In the genomic region with DNA sequence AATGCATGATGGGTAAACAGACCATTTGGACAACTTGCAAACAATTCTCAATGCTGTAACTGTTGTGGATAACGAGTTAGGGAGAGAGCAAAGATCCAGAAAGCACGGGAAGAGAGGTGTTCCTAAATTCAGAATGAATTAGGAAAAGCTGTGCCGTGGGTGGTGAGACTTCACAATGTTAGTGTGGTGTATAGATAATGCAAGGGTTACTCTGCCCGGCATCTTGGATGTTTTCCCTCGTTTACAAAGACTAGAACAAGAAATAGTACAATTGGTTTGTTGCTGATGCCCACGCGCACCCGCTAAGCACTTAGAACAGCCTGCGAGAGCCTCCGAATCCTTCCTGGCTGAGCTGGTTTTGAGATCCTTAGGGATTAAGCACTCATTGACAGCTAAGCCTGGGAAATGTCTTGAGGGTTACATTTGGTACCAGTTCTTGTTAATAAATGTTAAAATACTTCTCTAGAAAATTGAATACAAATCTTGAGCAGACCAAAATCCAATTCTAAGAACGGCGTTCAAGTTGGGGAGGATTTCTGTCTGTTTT, we compare ENCODE assay signal across 14 mouse cellular contexts.
DNase-seq lines count a peak whose midpoint lies in the region; ATAC-seq lines count a peak whose summit lies in the region.
"Had no signal": no experiment of that assay in that cellular context is flagged by ENCODE, and none has a peak within 500 bp of the region (broad histone marks: within the 10 kb centered on the region; RNA-seq: fewer than 3 reads in every experiment).

No protein-coding gene starts in this region.

- peaks cover 9% of the 10 kb centered on the region for H3K27me3 ChIP-seq in forebrain, embryonic 12.5 days
- peaks cover 45% of the 10 kb centered on the region for H3K27me3 ChIP-seq in forebrain, embryonic 10.5 days (ENCODE audit: poor library complexity, severe bottlenecking)
- H3K27me3 ChIP-seq in limb, embryonic 13.5 days: no peaks in the 10 kb centered on the region
- H3K27me3 ChIP-seq in limb, embryonic 10.5 days (ENCODE audit: low read depth, poor library complexity, severe bottlenecking): peaks cover 6% of the 10 kb centered on the region; the same call in 1 of the 2 replicates
- no peaks in the 10 kb centered on the region for H3K27me3 ChIP-seq in embryonic facial prominence, embryonic 15.5 days
- H3K27me3 ChIP-seq in midbrain, embryonic 14.5 days (ENCODE audit: control insufficient read depth, insufficient read depth, low read length): no peaks in the 10 kb centered on the region; the same call in 1 of the 2 replicates
- H3K27me3 ChIP-seq in hindbrain, embryonic 13.5 days: 0 out of 2 replicates have a peak, but pooled peaks cover 4% of the 10 kb centered on the region
- H3K27me3 ChIP-seq: neural tube, embryonic 15.5 days had no signal

- peaks cover 19% of the 10 kb centered on the region for H3K4me1 ChIP-seq in forebrain, embryonic 12.5 days
- H3K4me1 ChIP-seq in forebrain, embryonic 10.5 days: peaks cover 26% of the 10 kb centered on the region
- H3K4me1 ChIP-seq in limb, embryonic 13.5 days: peaks cover 16% of the 10 kb centered on the region
- peaks cover 15% of the 10 kb centered on the region for H3K4me1 ChIP-seq in limb, embryonic 10.5 days
- H3K4me1 ChIP-seq in embryonic facial prominence, embryonic 15.5 days: peaks cover 14% of the 10 kb centered on the region
- peaks cover 8% of the 10 kb centered on the region; the same call in 1 of the 2 replicates for H3K4me1 ChIP-seq in midbrain, embryonic 14.5 days (ENCODE audit: control insufficient read depth, insufficient read depth, low read length)
- peaks cover 5% of the 10 kb centered on the region for H3K4me1 ChIP-seq in hindbrain, embryonic 13.5 days (replicated peaks)
- H3K4me1 ChIP-seq: heart, embryonic 10.5 days; neural tube, embryonic 15.5 days had no signal

- DNase-seq in forebrain, embryonic 10.5 days (ENCODE audit: extremely low spot score, low spot score): no peak
- DNase-seq in limb, embryonic 10.5 days (ENCODE audit: low spot score): no peak
- peak; percentile 66 for DNase-seq in midbrain, embryonic 14.5 days
- DNase-seq in gastrocnemius, postnatal 36 days: no peak
- DNase-seq: liver; lung, adult 18-20 months had no signal

- no peaks in the 10 kb centered on the region for H3K36me3 ChIP-seq in forebrain, embryonic 12.5 days (replicated peaks)
- H3K36me3 ChIP-seq in forebrain, embryonic 10.5 days (replicated peaks): no peaks in the 10 kb centered on the region
- H3K36me3 ChIP-seq in limb, embryonic 13.5 days: no peaks in the 10 kb centered on the region
- H3K36me3 ChIP-seq in limb, embryonic 10.5 days: no peaks in the 10 kb centered on the region
- no peaks in the 10 kb centered on the region for H3K36me3 ChIP-seq in embryonic facial prominence, embryonic 15.5 days
- H3K36me3 ChIP-seq in midbrain, embryonic 14.5 days (ENCODE audit: control insufficient read depth, insufficient read depth, low read length): no peaks in the 10 kb centered on the region
- H3K36me3 ChIP-seq in hindbrain, embryonic 13.5 days: no peaks in the 10 kb centered on the region
- H3K36me3 ChIP-seq: heart, embryonic 10.5 days; neural tube, embryonic 15.5 days had no signal

- no peaks in the 10 kb centered on the region for H3K9me3 ChIP-seq in forebrain, embryonic 12.5 days
- no peaks in the 10 kb centered on the region for H3K9me3 ChIP-seq in forebrain, embryonic 10.5 days
- no peaks in the 10 kb centered on the region for H3K9me3 ChIP-seq in limb, embryonic 13.5 days
- H3K9me3 ChIP-seq in limb, embryonic 10.5 days (replicated peaks): no peaks in the 10 kb centered on the region
- H3K9me3 ChIP-seq in embryonic facial prominence, embryonic 15.5 days (replicated peaks): no peaks in the 10 kb centered on the region
- H3K9me3 ChIP-seq in midbrain, embryonic 14.5 days (ENCODE audit: control insufficient read depth, low read length): no peaks in the 10 kb centered on the region
- no peaks in the 10 kb centered on the region for H3K9me3 ChIP-seq in hindbrain, embryonic 13.5 days
- H3K9me3 ChIP-seq: heart, embryonic 10.5 days; neural tube, embryonic 15.5 days had no signal

- intact Hi-C loops in gastrocnemius, postnatal 36 days (cut with DNase I): no loop called here

- WGBS in forebrain, embryonic 12.5 days: 16% methylated on average over 12 of the region's 12 CpGs
- 27% methylated on average over 12 of the region's 12 CpGs for WGBS in forebrain, embryonic 10.5 days
- WGBS in limb, embryonic 13.5 days: 43% methylated on average over 12 of the region's 12 CpGs
- WGBS in limb, embryonic 10.5 days: 60% methylated on average over 12 of the region's 12 CpGs
- WGBS in embryonic facial prominence, embryonic 15.5 days: 28% methylated on average over 12 of the region's 12 CpGs
- WGBS in midbrain, embryonic 14.5 days: 21% methylated on average over 12 of the region's 12 CpGs
- WGBS in hindbrain, embryonic 13.5 days: 58% methylated on average over 12 of the region's 12 CpGs

- ATAC-seq in forebrain, embryonic 12.5 days (ENCODE audit: low FRiP score): no peak
- ATAC-seq in limb, embryonic 13.5 days (ENCODE audit: low FRiP score, low read depth): no peak
- no peak for ATAC-seq in embryonic facial prominence, embryonic 15.5 days (ENCODE audit: insufficient number of reproducible peaks, low FRiP score, low TSS enrichment, low read depth)
- no peak for ATAC-seq in midbrain, embryonic 14.5 days (ENCODE audit: low FRiP score, low TSS enrichment)
- no peak for ATAC-seq in hindbrain, embryonic 13.5 days (ENCODE audit: low FRiP score)
- ATAC-seq: inflammation-experienced regulatory T-cells, adult 6 months had no signal

- peak overlapping the region; percentile 32; the same call in 1 of the 2 replicates for H3K4me2 ChIP-seq in forebrain, embryonic 12.5 days
- 0 out of 2 replicates have a peak overlapping the region, but pooled peaks have one; percentile 3 for H3K4me2 ChIP-seq in limb, embryonic 13.5 days (replicated peaks)
- 0 out of 2 replicates have a peak overlapping the region, but pooled peaks have one; percentile 3 for H3K4me2 ChIP-seq in embryonic facial prominence, embryonic 15.5 days (replicated peaks)
- H3K4me2 ChIP-seq in midbrain, embryonic 14.5 days (ENCODE audit: low read length): peak overlapping the region; percentile 9
- no peak overlapping the region for H3K4me2 ChIP-seq in hindbrain, embryonic 13.5 days
- H3K4me2 ChIP-seq: neural tube, embryonic 15.5 days had no signal

- H3K27ac ChIP-seq in forebrain, embryonic 12.5 days: no peak overlapping the region
- no peak overlapping the region for H3K27ac ChIP-seq in forebrain, embryonic 10.5 days
- no peak overlapping the region for H3K27ac ChIP-seq in limb, embryonic 13.5 days
- no peak overlapping the region for H3K27ac ChIP-seq in limb, embryonic 10.5 days
- peak overlapping the region; percentile 24; the same call in 1 of the 2 replicates for H3K27ac ChIP-seq in embryonic facial prominence, embryonic 15.5 days (replicated peaks)
- H3K27ac ChIP-seq in midbrain, embryonic 14.5 days (replicated peaks; ENCODE audit: low read depth, low read length): no peak overlapping the region
- H3K27ac ChIP-seq in hindbrain, embryonic 13.5 days: no peak overlapping the region
- H3K27ac ChIP-seq: heart, embryonic 10.5 days; macrophage; neural tube, embryonic 15.5 days had no signal

- no peak overlapping the region for H3K4me3 ChIP-seq in forebrain, embryonic 12.5 days (replicated peaks)
- no peak overlapping the region; the same call in 1 of the 2 replicates for H3K4me3 ChIP-seq in forebrain, embryonic 10.5 days
- H3K4me3 ChIP-seq in limb, embryonic 13.5 days: no peak overlapping the region
- no peak overlapping the region for H3K4me3 ChIP-seq in limb, embryonic 10.5 days
- no peak overlapping the region for H3K4me3 ChIP-seq in embryonic facial prominence, embryonic 15.5 days (replicated peaks)
- no peak overlapping the region for H3K4me3 ChIP-seq in midbrain, embryonic 14.5 days (replicated peaks; ENCODE audit: low read depth, low read length)
- no peak overlapping the region for H3K4me3 ChIP-seq in hindbrain, embryonic 13.5 days
- H3K4me3 ChIP-seq: heart, embryonic 10.5 days; neural tube, embryonic 15.5 days had no signal

- no peak overlapping the region for H3K9ac ChIP-seq in forebrain, embryonic 12.5 days
- H3K9ac ChIP-seq in limb, embryonic 13.5 days: no peak overlapping the region
- H3K9ac ChIP-seq in embryonic facial prominence, embryonic 15.5 days: no peak overlapping the region
- no peak overlapping the region for H3K9ac ChIP-seq in midbrain, embryonic 14.5 days (replicated peaks; ENCODE audit: low read length)
- H3K9ac ChIP-seq in hindbrain, embryonic 13.5 days: no peak overlapping the region
- H3K9ac ChIP-seq: neural tube, embryonic 15.5 days had no signal
